Mouse (Mus musculus): ENCODE data around the gene Ift22.
"Not testable (repeated sequence)": the region's sequence is repeated elsewhere in the genome, so short reads cannot be mapped to it uniquely, and the experiment has no call there.

The Ift22 gene

DNA sequence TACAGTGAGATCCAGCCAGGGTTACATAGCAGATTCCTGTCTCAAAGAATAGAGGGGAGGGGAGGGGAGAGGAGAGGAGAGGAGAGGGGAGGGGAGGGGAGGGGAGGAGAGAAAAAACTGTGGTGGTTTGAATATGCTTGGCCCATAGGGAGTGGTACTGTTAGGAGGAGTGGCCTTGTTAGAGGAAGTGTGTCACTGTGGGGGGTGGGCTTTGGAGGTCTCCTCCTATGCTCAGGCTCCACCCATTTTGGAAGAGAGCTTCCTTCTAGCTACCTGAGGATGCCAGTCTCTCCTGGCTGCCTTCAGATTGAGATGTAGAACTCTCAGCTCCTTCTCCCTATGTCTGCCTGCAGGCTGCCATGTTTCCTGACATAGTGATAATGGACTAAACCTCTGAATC is 39.9 kb downstream of the Ift22 start:
- no peak for DNase-seq (ENCODE audit: extremely low spot score)

DNA sequence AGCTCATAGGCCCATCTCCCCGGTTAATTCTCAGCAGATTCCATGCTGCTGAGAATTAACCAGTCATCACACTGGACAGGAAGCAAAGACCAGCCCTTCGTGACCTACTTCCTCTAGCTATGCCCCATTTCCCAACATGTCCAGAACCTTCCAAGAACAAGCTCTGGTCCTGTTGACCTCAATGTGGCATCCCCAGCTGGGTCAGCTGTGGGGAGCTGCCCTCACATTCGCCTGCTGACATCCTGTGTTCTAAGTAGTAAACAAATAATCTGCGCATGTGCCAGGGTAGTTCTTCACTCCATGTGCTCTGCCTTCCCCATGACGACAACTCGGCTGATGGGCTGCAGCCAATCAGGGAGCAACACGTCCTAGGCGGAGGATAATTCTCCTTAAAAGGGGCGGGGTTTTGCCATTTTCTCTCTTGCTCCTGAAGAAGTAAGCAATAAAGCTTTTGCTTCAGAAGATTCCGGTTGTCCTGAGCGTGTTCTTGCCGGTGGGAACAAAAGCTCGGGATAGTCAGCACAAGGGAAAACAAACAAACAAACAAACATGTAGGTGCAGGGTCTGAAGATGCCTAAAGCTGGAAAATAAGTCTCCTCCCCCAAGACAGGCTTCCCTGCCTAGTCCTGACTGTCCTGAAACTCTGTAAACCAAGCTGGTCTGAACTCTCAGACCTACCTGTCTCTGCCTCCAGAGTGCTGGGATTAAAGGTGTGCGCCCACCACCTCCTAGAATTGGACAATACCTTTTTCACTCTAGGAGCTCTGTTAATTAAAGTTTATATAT is 41.8 kb downstream of the Ift22 start:
- not testable (repeated sequence) for DNase-seq (ENCODE audit: extremely low spot score)

DNA sequence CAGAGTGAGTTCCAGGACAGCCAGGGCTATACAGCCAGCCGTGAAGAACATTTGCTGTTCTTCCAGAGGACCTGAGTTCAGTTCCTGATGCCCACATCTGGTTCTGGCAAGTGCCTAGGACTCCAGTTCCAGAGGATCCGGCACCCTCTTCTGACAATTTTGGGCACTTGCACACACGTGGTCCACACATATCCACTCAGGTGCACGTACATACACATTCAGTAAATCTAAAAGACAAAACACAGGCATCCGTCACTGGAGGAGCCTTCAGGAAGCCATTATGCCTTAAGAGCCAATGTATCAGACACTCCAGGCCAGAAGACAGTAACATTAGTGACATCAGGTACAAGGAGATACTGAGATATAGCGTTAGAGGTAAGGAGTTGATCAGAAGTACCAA is 42.6 kb downstream of the Ift22 start:
- no peak for DNase-seq (ENCODE audit: extremely low spot score)

DNA sequence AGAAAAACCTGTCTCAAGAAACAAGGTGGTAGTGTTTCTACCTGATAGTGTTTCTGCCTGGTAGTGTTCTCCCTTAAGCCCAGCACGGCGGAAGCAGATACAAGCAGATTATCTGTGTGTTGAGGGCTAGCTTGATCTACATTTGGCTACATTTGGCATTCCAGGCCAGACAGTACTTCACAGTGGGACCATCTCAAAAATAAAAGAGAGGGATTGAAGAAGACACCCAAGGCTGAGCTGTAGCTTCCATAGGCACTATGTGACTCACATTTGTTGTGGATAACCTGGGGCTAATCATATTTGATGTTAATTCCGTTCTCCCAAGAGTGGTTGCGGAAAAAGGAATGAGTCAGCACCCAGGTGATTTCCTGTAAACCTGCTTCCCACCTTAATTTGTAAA is 44.2 kb downstream of the Ift22 start:
- no peak for DNase-seq (ENCODE audit: extremely low spot score)

DNA sequence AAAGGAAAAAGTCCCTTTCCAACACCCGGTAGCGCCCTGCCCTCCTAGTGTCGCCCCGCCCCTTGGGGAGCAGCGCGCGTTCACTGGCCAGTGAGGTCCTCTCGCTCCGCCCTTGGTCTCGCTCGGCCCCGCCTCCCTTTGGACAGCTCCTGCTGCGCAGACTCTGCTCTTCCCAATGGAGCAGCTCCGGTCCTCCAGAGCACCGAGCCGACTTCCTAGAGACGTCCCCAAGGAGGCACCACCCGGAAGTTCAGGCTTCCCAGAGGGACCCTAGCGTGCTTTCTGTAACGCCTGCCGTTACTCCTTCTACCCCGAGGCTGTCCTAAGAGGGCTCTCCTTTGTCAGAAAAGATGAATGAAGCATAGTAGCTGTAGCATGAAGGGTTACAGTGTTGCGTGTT is 45.1 kb downstream of the Ift22 start, which contains the start of gene Fis1:
Gene Fis1 (plus strand): TSS at position 261 of the 400 bp plus-strand sequence.
- DNase-seq (ENCODE audit: extremely low spot score), result peak; percentile 97

DNA sequence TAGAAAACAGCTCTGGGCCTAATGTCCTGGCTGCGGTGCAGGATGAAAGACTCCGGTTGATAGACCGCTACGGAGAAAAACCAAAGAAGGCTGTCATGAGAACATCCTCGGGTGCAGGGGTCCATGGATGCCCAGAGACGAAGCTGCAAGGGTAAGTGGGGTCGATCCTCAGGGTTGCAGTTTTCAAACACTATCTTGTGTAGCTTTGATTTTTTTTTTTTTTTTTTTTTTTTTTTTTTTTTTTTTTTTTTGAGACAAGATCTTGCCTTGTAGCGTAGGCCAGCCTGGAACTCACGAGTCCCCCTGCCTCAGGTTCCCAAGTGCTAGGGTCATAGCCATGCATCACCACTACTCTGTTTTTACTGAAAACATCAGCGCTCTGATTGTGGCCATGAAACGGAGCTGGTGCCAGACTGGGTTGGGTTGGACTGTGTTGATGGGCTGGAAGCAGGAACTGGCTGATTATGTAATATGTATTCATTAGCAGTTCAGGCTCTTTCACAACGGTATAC is 45.5 kb downstream of the Ift22 start:
- DNase-seq (ENCODE audit: extremely low spot score), result no peak

DNA sequence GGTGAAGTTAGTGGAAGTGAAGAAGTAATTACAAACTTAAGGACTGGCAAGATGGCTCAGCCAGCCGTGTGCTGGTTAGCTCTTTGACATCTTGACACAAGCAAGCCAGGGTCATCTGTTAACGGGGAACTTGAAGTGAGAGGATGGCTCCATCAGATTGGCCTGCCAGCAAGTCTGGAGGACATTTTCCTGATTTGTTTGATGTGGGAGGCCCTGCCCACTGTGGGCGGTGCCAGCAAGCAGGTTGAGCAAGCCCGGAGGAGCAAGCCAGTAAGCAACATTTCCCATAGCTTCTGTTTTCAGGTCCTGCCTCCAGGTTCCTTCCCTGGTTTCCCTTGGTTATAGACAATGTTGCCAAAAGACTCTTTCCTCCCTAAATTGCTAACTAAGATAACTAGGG is 47.7 kb downstream of the Ift22 start:
- no peak for DNase-seq (ENCODE audit: extremely low spot score)

DNA sequence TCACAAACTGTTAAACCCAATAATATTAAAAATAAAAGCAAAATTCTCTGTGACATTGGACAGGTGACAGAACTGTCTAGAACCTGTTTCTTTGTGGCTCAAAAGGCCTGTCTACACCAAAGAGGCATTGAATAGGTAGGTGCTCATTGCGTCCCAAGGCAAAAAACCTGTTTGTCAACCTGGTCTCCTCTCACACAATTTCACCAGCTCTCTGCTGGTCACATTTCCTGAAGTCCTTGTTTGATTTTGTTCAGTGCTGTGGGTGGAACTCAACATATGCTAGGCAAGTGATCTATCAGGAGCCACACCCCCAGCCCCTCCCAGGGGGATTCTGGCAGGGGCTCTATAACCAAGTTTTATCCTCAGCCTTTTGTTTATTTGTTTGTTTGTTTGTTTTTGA is 49.3 kb downstream of the Ift22 start:
- no peak for DNase-seq (ENCODE audit: extremely low spot score)

DNA sequence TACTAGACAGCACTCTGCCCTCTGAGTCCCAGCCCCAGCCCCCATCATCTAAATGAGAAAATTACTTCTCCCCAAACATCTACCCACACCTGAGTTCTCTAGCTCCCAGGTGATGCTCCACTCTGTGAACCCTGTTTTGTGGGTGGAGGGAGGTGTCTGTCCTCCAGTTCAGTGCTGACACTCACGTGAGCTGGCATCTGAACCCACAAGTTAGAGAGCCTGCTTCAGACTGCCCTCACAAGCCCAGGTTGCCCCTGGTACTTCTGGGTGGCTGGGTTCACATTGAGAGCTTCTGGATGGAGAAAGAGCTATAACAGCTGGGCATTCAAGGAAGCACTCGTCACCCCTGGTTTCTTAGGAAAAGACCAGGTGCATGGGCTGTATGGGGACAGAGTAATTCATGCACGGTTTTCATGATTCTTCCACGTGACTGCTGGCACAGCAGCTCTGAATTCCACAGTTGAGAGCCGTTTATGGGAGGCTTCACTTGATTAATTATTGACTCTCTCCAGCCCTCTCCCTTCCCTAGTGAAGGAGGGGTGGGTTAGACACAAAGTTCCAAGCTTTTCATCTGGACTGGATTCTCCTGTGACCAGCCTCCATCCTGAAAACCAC is 51.1 kb downstream of the Ift22 start:
- DNase-seq (ENCODE audit: extremely low spot score), result no peak

DNA sequence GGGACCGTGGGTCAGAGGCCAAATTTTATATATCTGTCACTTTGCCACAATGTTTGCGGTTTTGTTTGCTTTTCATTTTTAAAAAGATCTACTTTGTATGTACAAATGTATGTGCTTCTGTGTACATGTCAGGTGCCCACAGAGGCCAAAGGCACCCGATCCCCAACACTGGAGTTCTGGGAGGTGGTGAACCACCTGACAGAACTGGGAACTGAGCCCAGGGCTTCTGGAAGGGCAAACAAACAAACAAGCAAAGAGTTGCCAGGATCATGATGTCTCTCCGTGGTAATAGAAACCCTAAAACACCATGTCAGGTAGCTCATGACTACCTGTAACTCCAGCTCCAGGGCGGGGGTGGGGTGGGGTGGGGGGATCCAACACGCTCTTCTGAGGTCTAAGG is 52.1 kb downstream of the Ift22 start:
- no peak for DNase-seq (ENCODE audit: extremely low spot score)

DNA sequence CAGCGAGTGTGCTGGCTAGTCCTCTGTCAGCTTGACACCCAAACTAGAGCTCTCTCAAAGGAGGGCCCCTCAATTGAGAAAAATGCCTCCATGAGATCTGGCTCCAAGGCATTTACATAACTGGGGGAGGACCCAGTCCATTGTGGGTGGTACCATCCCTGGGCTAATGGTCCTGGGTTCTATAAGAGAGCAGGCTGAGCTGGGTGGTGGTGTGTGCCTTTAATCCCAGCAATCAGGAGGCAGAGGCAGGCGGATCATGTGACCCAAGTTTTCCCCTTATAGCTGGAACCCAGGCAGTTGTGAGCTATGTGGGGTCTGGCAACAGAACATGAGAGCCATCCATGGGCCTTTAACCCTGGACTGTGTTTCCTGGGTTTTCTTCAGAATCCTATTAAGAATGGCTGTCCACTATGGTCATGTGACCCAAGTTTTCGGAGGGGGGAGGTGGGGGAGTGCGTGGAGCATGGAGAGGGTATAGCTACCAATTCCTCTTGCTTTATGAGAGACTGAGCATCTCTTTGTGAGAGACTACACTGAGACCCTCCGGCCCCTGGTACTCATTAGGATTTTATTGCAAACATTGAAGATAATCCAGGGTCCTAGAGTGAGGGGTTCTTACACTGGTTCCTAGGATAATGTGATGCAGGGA is 53.5 kb downstream of the Ift22 start:
- no peak for DNase-seq (ENCODE audit: extremely low spot score)

DNA sequence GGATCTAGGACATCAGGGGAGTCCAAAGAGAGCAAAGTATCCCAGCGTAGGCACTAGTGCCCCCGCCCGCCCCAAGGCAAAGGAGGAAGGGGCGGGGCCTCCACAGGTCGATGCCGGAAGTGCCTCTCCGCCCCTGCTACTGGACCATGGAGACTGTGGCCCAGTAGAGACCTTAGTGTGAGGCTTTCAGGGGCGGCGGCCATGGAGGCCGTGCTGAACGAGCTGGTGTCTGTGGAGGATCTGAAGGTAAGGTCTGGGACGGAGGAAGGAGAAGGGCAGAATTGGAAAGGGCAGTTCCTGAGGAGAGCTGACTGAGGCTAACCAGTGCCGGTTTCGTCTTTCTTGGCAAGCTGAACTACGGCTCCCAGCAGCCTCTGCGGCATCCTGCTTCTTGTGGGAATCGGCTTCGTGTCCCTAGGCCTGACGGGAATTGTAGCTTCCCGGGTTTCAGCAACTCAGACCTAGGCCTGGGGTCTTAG is 54.1 kb downstream of the Ift22 start:
- peak; percentile 91 for DNase-seq (ENCODE audit: extremely low spot score)

DNA sequence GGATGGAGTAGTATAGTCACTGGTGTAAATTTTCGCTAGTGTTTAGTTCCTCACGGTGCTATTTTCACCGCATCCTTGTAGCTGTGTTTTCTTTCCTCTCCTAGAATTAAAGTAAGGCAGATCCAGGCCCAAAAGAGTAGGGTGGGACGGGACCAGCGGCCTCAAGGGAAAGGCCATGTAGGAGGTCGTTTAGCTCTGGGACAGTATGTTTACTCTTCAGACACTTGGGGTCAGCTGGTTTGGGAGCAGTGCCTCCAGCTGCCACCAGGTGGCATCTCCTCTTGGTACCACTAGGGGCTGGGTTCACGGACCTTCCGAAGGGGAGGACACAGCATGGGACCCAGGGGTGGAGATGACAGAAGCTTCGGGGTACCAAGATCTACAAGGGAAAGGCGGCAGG is 54.6 kb downstream of the Ift22 start:
- peak; percentile 78 for DNase-seq (ENCODE audit: extremely low spot score)

DNA sequence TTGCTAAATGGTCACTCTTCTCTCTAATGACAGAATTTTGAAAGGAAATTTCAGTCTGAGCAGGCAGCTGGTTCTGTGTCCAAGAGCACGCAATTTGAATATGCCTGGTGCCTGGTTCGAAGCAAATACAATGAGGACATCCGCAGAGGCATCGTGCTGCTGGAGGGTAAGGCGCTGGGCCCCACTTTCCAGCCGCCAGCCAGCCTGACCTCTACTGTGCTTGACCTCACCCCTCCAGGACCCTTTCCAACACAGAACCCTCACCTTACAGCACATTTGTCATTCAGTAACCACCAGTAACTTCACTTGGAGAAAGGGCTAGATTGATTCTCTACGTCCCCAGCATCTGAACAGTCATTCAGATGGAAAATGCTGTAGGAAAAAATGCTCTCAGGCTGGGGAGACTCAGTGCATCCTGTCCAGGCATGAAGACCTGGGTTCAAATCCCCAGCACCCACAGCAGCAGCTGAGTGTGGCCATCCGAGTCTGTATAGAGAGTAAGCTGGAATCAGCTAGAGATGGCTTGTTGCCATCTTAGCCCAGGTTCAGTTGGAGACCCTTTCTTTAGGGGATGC is 55.1 kb downstream of the Ift22 start:
- no peak for DNase-seq (ENCODE audit: extremely low spot score)
